Comparison of ENCODE assay signal across 8 mouse cellular contexts in genomic region chr1:37028439-37029153, GRCm38 (mm10). TPM values are rescaled to one million over a fixed set of nuclear protein-coding genes. Genes with fewer than 3 reads are reported as not detected.
DNase-seq lines count a peak whose midpoint lies in the region; ATAC-seq and TF ChIP-seq lines count a peak whose summit lies in the region.

No protein-coding gene starts in this region.

- H3K9me3 ChIP-seq in heart, embryonic 10.5 days = no peaks in the 10 kb centered on the region
- no peaks in the 10 kb centered on the region for H3K9me3 ChIP-seq in ES-E14 (ENCODE audit: control insufficient read depth, insufficient read depth, low read depth, low read length)
- H3K9me3 ChIP-seq in heart, embryonic 16.5 days (replicated peaks; ENCODE audit: control insufficient read depth, low read length) = no peaks in the 10 kb centered on the region; the same call in 1 of the 2 replicates
- H3K9me3 ChIP-seq in midbrain, embryonic 10.5 days (replicated peaks) = no peaks in the 10 kb centered on the region

- in situ Hi-C loops in ES-E14 (cut with MboI; ENCODE audit: low sequenced_read_pairs in 2 of 2, unreplicated experiment in 2 of 2) = no loop called here

- H3K4me3 ChIP-seq in heart, embryonic 10.5 days = peak overlapping the region; percentile 63
- peak overlapping the region; percentile 25 for H3K4me3 ChIP-seq in ES-E14 (ENCODE audit: insufficient read depth in 1 of 2, low read depth in 1 of 2, low read length in 2 of 2, poor library complexity in 1 of 2, severe bottlenecking in 1 of 2)
- peak overlapping the region; percentile 57 for H3K4me3 ChIP-seq in heart, embryonic 16.5 days (ENCODE audit: low read length)
- H3K4me3 ChIP-seq in midbrain, embryonic 10.5 days = peak overlapping the region; percentile 64

- 8% methylated on average over 18 of the region's 18 CpGs for WGBS in heart, embryonic 10.5 days
- 7% methylated on average over 18 of the region's 18 CpGs for WGBS in heart, embryonic 16.5 days
- WGBS in midbrain, embryonic 10.5 days = 7% methylated on average over 18 of the region's 18 CpGs

- peak overlapping the region; percentile 73 for H3K4me2 ChIP-seq in heart, embryonic 16.5 days (ENCODE audit: low read depth, low read length)

- H3K9ac ChIP-seq in ES-E14 (ENCODE audit: insufficient read depth, low read depth, low read length, poor library complexity, severe bottlenecking) = no peak overlapping the region
- no peak overlapping the region; the same call in 1 of the 2 replicates for H3K9ac ChIP-seq in heart, embryonic 16.5 days (ENCODE audit: low read length)

- intact Hi-C loops in heart, postnatal 10 days (cut with DNase I) = no loop called here

- no peaks in the 10 kb centered on the region for H3K27me3 ChIP-seq in heart, embryonic 10.5 days (ENCODE audit: insufficient read depth, poor library complexity, severe bottlenecking)
- H3K27me3 ChIP-seq in heart, embryonic 16.5 days (ENCODE audit: control insufficient read depth, insufficient read depth, low read length) = peaks cover 2% of the 10 kb centered on the region; the same call in 1 of the 2 replicates
- peaks cover 14% of the 10 kb centered on the region for H3K27me3 ChIP-seq in midbrain, embryonic 10.5 days (ENCODE audit: low read depth, poor library complexity, severe bottlenecking)

- DNase-seq in heart, embryonic 10.5 days (ENCODE audit: low spot score) = no peak
- no peak for DNase-seq in heart, postnatal 10 days
- no peak for DNase-seq in ES-E14 (ENCODE audit: low read depth, low spot score)
- no peak for DNase-seq in midbrain, embryonic 10.5 days (ENCODE audit: low spot score)
- DNase-seq in right cerebral cortex, postnatal 25 days = no peak
- DNase-seq in cerebellum, postnatal 14 days = no peak

- ATAC-seq in heart, embryonic 16.5 days (replicated peaks; ENCODE audit: extremely low read depth, insufficient read depth, low FRiP score) = no peak
- no peak for ATAC-seq in granulocyte monocyte progenitor cell, adult 5-6 weeks (replicated peaks; ENCODE audit: poor library complexity, severe bottlenecking)

- peak overlapping the region; percentile 10; the same call in 1 of the 2 replicates for H3K27ac ChIP-seq in heart, embryonic 10.5 days
- no peak overlapping the region for H3K27ac ChIP-seq in ES-E14 (ENCODE audit: insufficient read depth, low read depth, low read length, poor library complexity, severe bottlenecking)
- H3K27ac ChIP-seq in heart, embryonic 16.5 days (ENCODE audit: low read length) = no peak overlapping the region
- H3K27ac ChIP-seq in midbrain, embryonic 10.5 days (replicated peaks) = peak overlapping the region; percentile 69

- H3K36me3 ChIP-seq in heart, embryonic 10.5 days = no peaks in the 10 kb centered on the region
- no peaks in the 10 kb centered on the region for H3K36me3 ChIP-seq in ES-E14 (ENCODE audit: control insufficient read depth, insufficient read depth, low read length, poor library complexity, severe bottlenecking)
- no peaks in the 10 kb centered on the region for H3K36me3 ChIP-seq in heart, embryonic 16.5 days (ENCODE audit: control insufficient read depth, insufficient read depth)
- H3K36me3 ChIP-seq in midbrain, embryonic 10.5 days = no peaks in the 10 kb centered on the region

- peaks cover 7% of the 10 kb centered on the region; the same call in 1 of the 2 replicates for H3K4me1 ChIP-seq in heart, embryonic 10.5 days
- peaks cover 3 to 7% of the 10 kb centered on the region in 2 experiments; a peak in 2 of 4 replicates for H3K4me1 ChIP-seq in ES-E14 (ENCODE audit: control insufficient read depth in 2 of 2, insufficient read depth in 2 of 2, low read length in 2 of 2, poor library complexity in 1 of 2)
- 0 out of 2 replicates have a peak, but pooled peaks cover 3% of the 10 kb centered on the region for H3K4me1 ChIP-seq in heart, embryonic 16.5 days (ENCODE audit: control insufficient read depth, insufficient read depth, low read length)
- peaks cover 25% of the 10 kb centered on the region for H3K4me1 ChIP-seq in midbrain, embryonic 10.5 days

TF ChIP-seq in ES-E14, 5 proteins besides CTCF, POLR2A, EP300 and RAD21:
- no peak for TF ChIP-seq ZC3H11A (IDR thresholded peaks at IDR 0.05; ENCODE audit: borderline replicate concordance, low read depth, low read length)
- peak; percentile 80 for TF ChIP-seq ZNF384 (IDR thresholded peaks at IDR 0.05; ENCODE audit: low read depth, low read length)

RNA-seq across cellular contexts. Expression of gene Vwa3b, which starts 2.2 kb away (rescaled TPM):
- polyA plus RNA-seq in heart, embryonic 10.5 days (2016; fragmentation: Nextera tagmentation; extraction: Ambion mirVana) = not detected in 2 replicates
- total RNA-seq in heart, postnatal 10 days (2021) = under 1 TPM; 0.57 to 0.77 TPM
- 17.5 and 38.7 TPM in 2 replicates for total RNA-seq in ES-E14 (2012; rRNA removed)
- 0.11 and 0.49 TPM in 2 replicates for polyA plus RNA-seq in heart, embryonic 16.5 days (2015; fragmentation: Nextera tagmentation; extraction: Ambion mirVana)
- 0.21 and 0.35 TPM in 2 replicates for polyA plus RNA-seq in midbrain, embryonic 10.5 days (2016; fragmentation: Nextera tagmentation; extraction: Ambion mirVana)
- total RNA-seq in granulocyte monocyte progenitor cell, adult 5-6 weeks (2014; fragmentation: Nextera tagmentation) = not detected in 2 replicates
- total RNA-seq in granulocyte monocyte progenitor cell, adult 5-6 weeks (2017) = not detected in 2 replicates

Comparison
In these comparisons a context has a peak if more than half of its experiments do, and no peak if none do; other contexts are left out.
1. H3K27ac ChIP-seq: peak in heart, embryonic 10.5 days (single experiment) and midbrain, embryonic 10.5 days (single experiment); none in ES-E14 (single experiment) and heart, embryonic 16.5 days (single experiment).
2. RNA of gene Vwa3b, which starts 2.2 kb away (total RNA-seq): 17.5 to 38.7 TPM in ES-E14; 0.57 to 0.77 TPM in heart, postnatal 10 days and not detected in granulocyte monocyte progenitor cell, adult 5-6 weeks; every median in the first group is over 10 times any median in the second.
3. Peak in every context shown above with its lines, with median percentiles within 50 percentile points of each other: H3K4me3 ChIP-seq.